Mouse (Mus musculus) cerebellum, adult 2 months (tissue): ENCODE results near the gene CT030661.1.
"Not testable (repeated sequence)": the region's sequence is repeated elsewhere in the genome, so short reads cannot be mapped to it uniquely, and the experiment has no call there.

Experiments used
- CTCF ChIP-seq: fragments of 200-500 bp; IDR thresholded peaks from 2 replicates; pipeline ENCODE4 v1.5.1; 2011; ENCODE audit warnings: low read depth, mild to moderate bottlenecking, control low read depth, low read length, moderate library complexity, borderline replicate concordance; ENCODE audit not compliant: insufficient read depth
- POLR2A ChIP-seq: fragments of 200-500 bp; IDR thresholded peaks from 2 replicates; pipeline ENCODE4 v1.6.1; 2011; ENCODE audit warnings: low read length, control low read depth, borderline replicate concordance; ENCODE audit not compliant: insufficient read depth

- TF ChIP-seq CTCF = not testable (repeated sequence)
- 0 out of 2 replicates have a peak, but pooled peaks have one; percentile 56 for TF ChIP-seq POLR2A
Measured at GRCm38 (mm10) chr17:22314730-22315226, at the start of gene CT030661.1.
